Mouse (Mus musculus) hindbrain, embryonic 14.5 days (tissue): ENCODE measurements around the gene Grid1. TPM values are rescaled to one million over a fixed set of nuclear protein-coding genes. Genes with fewer than 3 reads are reported as not detected.

Experiments used
- ATAC-seq: fragments of 200-750 bp; cut with Nextera tagmentation; 2 replicates; pipeline ENCODE4 v1.8.0; 2017; ENCODE audit warnings: moderate number of reproducible peaks, mild to moderate bottlenecking, moderate TSS enrichment, moderate library complexity; ENCODE audit not compliant: low FRiP score
- DNase-seq: peaks from one replicate; pipeline ENCODE4 v3.0.0-alpha.2; 2015; ENCODE audit warnings: low spot score
- H3K27ac ChIP-seq: fragments of 300-500 bp; sonication (generic); 2 replicates; pipeline ENCODE4 v1.5.1; 2014; ENCODE audit warnings: mild to moderate bottlenecking, moderate library complexity
- H3K27me3 ChIP-seq: fragments of 300-500 bp; sonication (generic); 2 replicates; pipeline ENCODE4 v1.6.1; 2014; ENCODE audit warnings: mild to moderate bottlenecking, low read length, mixed read lengths; ENCODE audit not compliant: control insufficient read depth, insufficient read depth
- H3K36me3 ChIP-seq: fragments of 300-500 bp; sonication (generic); replicated peaks from 2 replicates; pipeline ENCODE4 v1.6.1; 2014; ENCODE audit not compliant: control insufficient read depth, insufficient read depth
- H3K4me1 ChIP-seq: fragments of 300-500 bp; sonication (generic); replicated peaks from 2 replicates; pipeline ENCODE4 v1.6.1; 2014; ENCODE audit warnings: antibody characterized with exemption, low read length, mixed read lengths; ENCODE audit not compliant: control insufficient read depth, insufficient read depth
- H3K4me2 ChIP-seq: fragments of 300-500 bp; sonication (generic); replicated peaks from 2 replicates; pipeline ENCODE4 v1.6.1; 2014; ENCODE audit warnings: mild to moderate bottlenecking, moderate library complexity
- H3K4me3 ChIP-seq: fragments of 300-500 bp; sonication (generic); replicated peaks from 2 replicates; pipeline ENCODE4 v1.5.1; 2014; ENCODE audit warnings: mild to moderate bottlenecking, low read length
- H3K9ac ChIP-seq: fragments of 300-500 bp; sonication (generic); 2 replicates; pipeline ENCODE4 v1.6.1; 2014
- H3K9me3 ChIP-seq: fragments of 300-500 bp; sonication (generic); 2 replicates; pipeline ENCODE4 v1.6.1; 2016; ENCODE audit warnings: low read length; ENCODE audit not compliant: control insufficient read depth
- WGBS: fragments of 180-500 bp; shearing (Covaris S2); extraction: QIAGEN DNeasy Blood & Tissue Kit; methylation state at CpG from one replicate; pipeline ENCODE4 v1.1.7; 2014; 5-methylcytosine and 5-hydroxymethylcytosine counted together
- polyA plus RNA-seq: library from polyadenylated mRNA; unstranded; fragments of >200 nt; fragmentation: Nextera tagmentation; extraction: Ambion mirVana; gene quantifications from 2 replicates; pipeline ENCODE4 v1.2.1, GENCODE M21; 2014

Gene Grid1
- polyA plus RNA-seq, 1 experiment from 2014 or later = 7.7 TPM

- Histone ChIP-seq H3K4me3 (no peak overlapping the region), H3K4me1 (no peaks in the 10 kb centered on the region), H3K36me3 (no peaks in the 10 kb centered on the region), H3K27ac (no peak overlapping the region), H3K27me3 (no peaks in the 10 kb centered on the region), H3K9ac (no peak overlapping the region), H3K9me3 (no peaks in the 10 kb centered on the region), H3K4me2 (no peak overlapping the region)
- ATAC-seq (no peak), DNase-seq (no peak)
- WGBS = 86% methylated on average over 10 of the region's 10 CpGs
Measured at GRCm38 (mm10) chr14:35044918-35045698, 225.2 kb downstream of the Grid1 start.

DNA sequence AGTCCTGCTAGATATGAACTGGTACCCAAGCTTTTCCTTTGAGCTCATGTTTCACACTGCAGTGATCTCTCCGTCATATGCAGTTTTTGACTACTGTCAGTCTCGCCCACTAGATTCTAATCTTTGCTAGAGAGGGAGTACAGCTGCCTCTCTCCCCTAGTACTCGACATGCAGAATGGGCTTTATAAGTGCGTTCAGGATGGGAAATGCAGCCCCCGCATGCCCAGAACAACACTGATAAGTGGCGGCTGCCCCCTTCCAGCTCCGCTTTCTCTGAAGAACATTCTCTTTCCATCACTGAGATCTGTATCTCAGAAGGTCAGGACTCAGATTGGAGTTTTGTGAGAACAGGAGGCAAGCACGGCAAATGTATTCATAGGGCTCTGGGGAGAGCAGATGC lies 229.3 kb downstream of the Grid1 start:
- Histone ChIP-seq H3K36me3 (no peaks in the 10 kb centered on the region), H3K9me3 (no peaks in the 10 kb centered on the region), H3K4me3 (no peak overlapping the region), H3K27ac (no peak overlapping the region), H3K4me2 (no peak overlapping the region), H3K4me1 (no peaks in the 10 kb centered on the region), H3K27me3 (no peaks in the 10 kb centered on the region), H3K9ac (no peak overlapping the region)
- 78% methylated on average over 8 of the region's 8 CpGs for WGBS
- ATAC-seq = no peak
- DNase-seq = no peak

GRCm38 (mm10) chr14:35054139-35054538 lies 234.2 kb downstream of the Grid1 start:
- Histone ChIP-seq H3K4me2 (no peak overlapping the region), H3K4me3 (no peak overlapping the region), H3K9me3 (no peaks in the 10 kb centered on the region), H3K27me3 (no peaks in the 10 kb centered on the region), H3K9ac (no peak overlapping the region), H3K4me1 (no peaks in the 10 kb centered on the region), H3K36me3 (no peaks in the 10 kb centered on the region), H3K27ac (no peak overlapping the region)
- ATAC-seq = no peak
- DNase-seq = no peak
- 72% methylated on average over 3 of the region's 3 CpGs for WGBS

DNA sequence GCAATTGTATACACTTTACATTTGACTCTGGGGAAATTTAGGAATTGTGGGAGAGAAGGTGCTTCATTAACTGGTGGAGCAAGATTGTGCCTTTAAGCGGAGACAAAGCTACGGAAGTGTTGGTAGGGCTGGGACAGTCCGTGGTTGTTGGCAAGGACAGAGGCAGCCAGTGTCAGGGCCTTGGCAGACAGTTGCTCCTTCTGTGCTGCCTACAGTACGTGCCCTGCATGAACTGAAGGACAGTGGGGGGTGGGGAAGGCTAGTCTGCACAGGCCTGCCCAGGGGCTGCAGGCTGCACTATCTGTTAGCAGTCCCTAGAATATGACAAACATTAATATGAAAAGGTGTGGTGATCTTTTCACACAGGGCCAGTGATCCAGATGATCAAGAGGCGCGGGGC lies 254.7 kb downstream of the Grid1 start:
- Histone ChIP-seq H3K36me3 (no peaks in the 10 kb centered on the region), H3K4me3 (no peak overlapping the region), H3K4me2 (no peak overlapping the region), H3K27ac (peak overlapping the region; percentile 18), H3K4me1 (no peaks in the 10 kb centered on the region; the same call in 1 of the 2 replicates), H3K9ac (no peak overlapping the region), H3K9me3 (no peaks in the 10 kb centered on the region), H3K27me3 (no peaks in the 10 kb centered on the region)
- ATAC-seq (peak; percentile 97), DNase-seq (peak; percentile 60)
- WGBS = 57% methylated on average over 6 of the region's 6 CpGs

GRCm38 (mm10) chr14:35079954-35080353 lies 260.0 kb downstream of the Grid1 start:
- no peak overlapping the region for H3K27ac ChIP-seq
- no peak overlapping the region for H3K9ac ChIP-seq
- no peaks in the 10 kb centered on the region for H3K9me3 ChIP-seq
- no peaks in the 10 kb centered on the region for H3K36me3 ChIP-seq
- DNase-seq (no peak), ATAC-seq (no peak; the same call in 1 of the 2 replicates)
- no peak overlapping the region for H3K4me2 ChIP-seq
- no peaks in the 10 kb centered on the region for H3K27me3 ChIP-seq
- WGBS = 82% methylated on average over 1 of the region's 1 CpGs
- no peak overlapping the region for H3K4me3 ChIP-seq
- H3K4me1 ChIP-seq = no peaks in the 10 kb centered on the region

DNA sequence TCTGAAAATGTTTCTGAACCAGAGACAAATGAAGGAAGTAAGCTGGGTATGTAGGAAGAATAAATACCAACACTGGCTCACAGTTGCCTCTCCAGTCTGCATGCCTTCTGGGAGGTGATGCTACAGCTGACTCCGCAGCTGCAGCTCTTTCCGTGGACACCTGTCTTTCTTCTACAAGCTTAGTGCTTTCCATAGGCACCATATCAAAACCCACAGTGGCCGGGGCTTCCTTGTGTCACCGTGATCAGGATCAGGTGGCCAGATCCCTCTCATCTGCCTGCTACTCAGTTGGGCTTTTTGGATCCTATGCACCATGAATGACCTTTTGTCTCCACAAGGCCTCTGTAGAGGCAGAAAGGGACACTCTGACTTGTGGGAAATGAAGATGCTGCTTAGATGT lies 272.7 kb downstream of the Grid1 start:
- no peaks in the 10 kb centered on the region for H3K36me3 ChIP-seq
- no peaks in the 10 kb centered on the region for H3K27me3 ChIP-seq
- H3K4me1 ChIP-seq = peaks cover 9% of the 10 kb centered on the region; the same call in 1 of the 2 replicates
- H3K9ac ChIP-seq = no peak overlapping the region
- H3K4me3 ChIP-seq = no peak overlapping the region
- H3K27ac ChIP-seq = no peak overlapping the region
- no peak for ATAC-seq
- H3K9me3 ChIP-seq = 0 out of 2 replicates have a peak, but pooled peaks cover 1% of the 10 kb centered on the region
- 87% methylated on average over 4 of the region's 4 CpGs for WGBS
- H3K4me2 ChIP-seq = no peak overlapping the region
- DNase-seq = no peak

- Histone ChIP-seq H3K9me3 (no peaks in the 10 kb centered on the region), H3K9ac (no peak overlapping the region), H3K4me3 (no peak overlapping the region), H3K36me3 (no peaks in the 10 kb centered on the region), H3K4me2 (no peak overlapping the region), H3K27ac (no peak overlapping the region), H3K4me1 (peaks cover 9% of the 10 kb centered on the region; the same call in 1 of the 2 replicates), H3K27me3 (no peaks in the 10 kb centered on the region)
- ATAC-seq (no peak), DNase-seq (no peak)
- WGBS = 56% methylated on average over 6 of the region's 6 CpGs
Measured at GRCm38 (mm10) chr14:35093561-35094186, 273.8 kb downstream of the Grid1 start.

GRCm38 (mm10) chr14:35095506-35096059 lies 275.7 kb downstream of the Grid1 start:
- no peak overlapping the region for H3K4me2 ChIP-seq
- H3K4me1 ChIP-seq = peaks cover 9% of the 10 kb centered on the region; the same call in 1 of the 2 replicates
- H3K9me3 ChIP-seq = no peaks in the 10 kb centered on the region
- no peak overlapping the region for H3K4me3 ChIP-seq
- no peaks in the 10 kb centered on the region for H3K36me3 ChIP-seq
- no peak overlapping the region for H3K27ac ChIP-seq
- 31% methylated on average over 9 of the region's 9 CpGs for WGBS
- DNase-seq (no peak), ATAC-seq (peak; percentile 58; the same call in 1 of the 2 replicates)
- H3K27me3 ChIP-seq = no peaks in the 10 kb centered on the region
- H3K9ac ChIP-seq = no peak overlapping the region

GRCm38 (mm10) chr14:35096085-35096484 lies 276.2 kb downstream of the Grid1 start:
- Histone ChIP-seq H3K4me3 (no peak overlapping the region), H3K27ac (no peak overlapping the region), H3K9ac (no peak overlapping the region), H3K36me3 (no peaks in the 10 kb centered on the region), H3K4me1 (peaks cover 9% of the 10 kb centered on the region; the same call in 1 of the 2 replicates), H3K4me2 (no peak overlapping the region), H3K27me3 (no peaks in the 10 kb centered on the region), H3K9me3 (no peaks in the 10 kb centered on the region)
- DNase-seq (no peak), ATAC-seq (no peak)
- WGBS = 68% methylated on average over 4 of the region's 4 CpGs
